In the genomic region with DNA sequence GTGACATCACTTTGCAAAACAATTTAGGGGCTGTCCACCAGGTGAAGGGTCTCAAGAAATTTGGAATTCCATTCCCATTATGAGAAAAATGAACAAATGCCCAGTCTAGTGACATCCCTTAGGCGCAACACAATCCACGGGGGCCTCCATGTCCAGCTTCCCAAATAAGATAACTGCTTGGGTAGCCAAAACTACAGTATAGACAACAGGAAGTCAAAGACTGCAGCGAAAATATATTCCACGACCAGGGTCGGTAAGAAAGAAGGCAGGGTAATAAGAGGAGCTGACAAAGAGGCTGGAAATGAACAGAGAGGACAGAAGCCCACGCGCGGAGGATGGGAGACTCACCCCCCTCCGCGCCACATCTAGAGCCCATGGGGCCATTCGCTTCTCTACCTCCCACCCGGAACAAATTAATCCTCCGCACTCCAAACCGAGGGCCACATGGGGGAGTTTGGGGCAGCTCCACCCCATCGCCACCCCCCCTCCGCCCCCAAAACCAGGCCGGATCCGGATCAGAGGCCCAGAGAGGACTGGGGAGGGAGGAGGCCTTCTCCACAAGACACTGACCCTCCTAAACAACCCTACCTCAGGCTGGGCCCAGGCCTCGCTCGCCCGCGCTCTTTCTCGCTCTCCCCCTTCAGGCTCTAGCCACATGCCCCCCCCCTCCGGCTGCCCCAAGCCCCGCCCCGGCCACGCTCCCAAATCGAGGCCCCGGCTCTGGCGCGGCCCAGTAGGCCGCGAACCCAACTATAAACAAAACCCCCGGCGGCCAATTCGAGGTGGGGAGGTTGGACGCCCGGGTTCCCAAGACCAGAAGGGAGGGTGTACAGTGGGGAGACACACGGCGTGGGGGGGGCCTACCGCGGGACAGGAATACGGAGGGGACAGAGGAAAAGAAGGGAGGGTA, we compare ENCODE assay signal across 8 mouse cellular contexts. TPM values are rescaled to one million over a fixed set of nuclear protein-coding genes. Genes with fewer than 3 reads are reported as not detected.
DNase-seq lines count a peak whose midpoint lies in the region; ATAC-seq lines count a peak whose summit lies in the region.

A gene (plus strand): TSS at position 196 of the 910 bp plus-strand sequence.

- H3K27ac ChIP-seq in brown adipose tissue, adult 24 weeks (replicated peaks; ENCODE audit: low read depth, low read length): peak within 1 kb of the TSS; percentile 84

- peaks cover 3% of the 10 kb centered on the region for H3K4me1 ChIP-seq in brown adipose tissue, adult 24 weeks (ENCODE audit: control insufficient read depth, insufficient read depth, insufficient read length, low read length)

- peak; percentile 70 for DNase-seq in MN1 (ENCODE audit: low spot score)
- DNase-seq in heart, postnatal 4 days: peak; percentile 72
- DNase-seq in layer of hippocampus, postnatal 25 days (ENCODE audit: extremely low spot score in 1 of 2, low spot score in 1 of 2): peak; percentile 49 to 55
- DNase-seq in lung, postnatal 14 days: peak; percentile 63
- peak; percentile 70 for DNase-seq in ovary, postnatal 36 days (ENCODE audit: low spot score)
- DNase-seq in urinary bladder, postnatal 4 days (ENCODE audit: low spot score in 2 of 2): peak; percentile 50 to 66

- ATAC-seq in frontal cortex, adult (ENCODE audit: low TSS enrichment): peak; percentile 60

- H3K4me3 ChIP-seq in brown adipose tissue, adult 24 weeks (ENCODE audit: insufficient read depth, low read depth, low read length): peak within 1 kb of the TSS; percentile 91

RNA-seq across cellular contexts. Expression of the gene that starts here (rescaled TPM):
- 62.5 and 63.0 TPM in 2 replicates for polyA plus RNA-seq in brown adipose tissue, adult 24 weeks (2012; ENCODE audit: insufficient read depth, insufficient read length, missing spikeins)
- total RNA-seq in heart, postnatal 4 days (2021): 10 to 100 TPM; 56.4 to 66.5 TPM
- total RNA-seq in layer of hippocampus, postnatal 25 days (2021): 10 to 100 TPM; 88.7 to 91.7 TPM

Comparison
In these comparisons a context has a peak if more than half of its experiments do, and no peak if none do; other contexts are left out.
1. Peak in every context shown above with its lines: DNase-seq, ATAC-seq, H3K4me3 ChIP-seq and H3K27ac ChIP-seq.